Mouse (Mus musculus) heart, postnatal 14 days (tissue): ENCODE data around the gene Jade1. TPM values are rescaled to one million over a fixed set of nuclear protein-coding genes. Genes with fewer than 3 reads are reported as not detected.

Source experiments
- DNase-seq, 2 experiments: peaks; one replicate each; pipeline ENCODE4 v3.0.0; 2021 to 2022
- intact Hi-C: fragments of 180-260 bp; cut with DNase I; formaldehyde crosslinking; loops from one replicate; pipeline ENCODE4 v1.15.1; 2025
- total RNA-seq, 2 experiments: library from RNA; stranded (reverse); gene quantifications; 2 replicates each; pipeline ENCODE4 v1.2.3; 2021

Jade1 gene
- total RNA-seq, 2 experiments from 2014 or later = 28.1 to 28.6 TPM

GRCm38 (mm10) chr3:41591651-41592170, 36.2 kb downstream of the Jade1 start:
- no peak for DNase-seq
- intact Hi-C loops = loop anchor here (5.0 kb wide), 1 partner anchor 409 kb away; no protein-coding TSS in a partner anchor

GRCm38 (mm10) chr3:41592805-41593204, 37.3 kb downstream of the Jade1 start:
- no peak for DNase-seq
- intact Hi-C loops = loop anchor here (5.0 kb wide), 1 partner anchor 411 kb away; no protein-coding TSS in a partner anchor

- intact Hi-C loops = loop anchor here (5.0 kb wide), 1 partner anchor 412 kb away; no protein-coding TSS in a partner anchor
- no peak for DNase-seq
Measured at GRCm38 (mm10) chr3:41594097-41594879, 38.8 kb downstream of the Jade1 start.

- intact Hi-C loops = loop anchor here (5.0 kb wide), 2 partner anchors 368 to 513 kb away; partner anchors contain the start of gene Pgrmc2
- DNase-seq = no peak
Measured at GRCm38 (mm10) chr3:41595010-41595409, 39.5 kb downstream of the Jade1 start.

GRCm38 (mm10) chr3:41597036-41597435, 41.5 kb downstream of the Jade1 start:
- no peak for DNase-seq
- intact Hi-C loops = loop anchor here (5.0 kb wide), 2 partner anchors 370 to 515 kb away; partner anchors contain the start of gene Pgrmc2

GRCm38 (mm10) chr3:41598412-41598811, 42.9 kb downstream of the Jade1 start:
- no peak for DNase-seq
- intact Hi-C loops = loop anchor here (5.0 kb wide), 2 partner anchors 371 to 516 kb away; partner anchors contain the start of gene Pgrmc2

- DNase-seq = no peak
- intact Hi-C loops = loop anchor here (5.0 kb wide), 2 partner anchors 372 to 517 kb away; partner anchors contain the start of gene Pgrmc2
Measured at GRCm38 (mm10) chr3:41599226-41599625, 43.7 kb downstream of the Jade1 start.

GRCm38 (mm10) chr3:41599806-41600589, 44.5 kb downstream of the Jade1 start:
- peak; percentile 62 to 73 for DNase-seq
- intact Hi-C loops = loop anchor here (5.0 kb wide), 2 partner anchors 373 to 518 kb away; partner anchors contain the start of gene Pgrmc2

- DNase-seq = no peak
- intact Hi-C loops = no loop called here
Measured at GRCm38 (mm10) chr3:41601226-41602020, 45.9 kb downstream of the Jade1 start.

GRCm38 (mm10) chr3:41602933-41603332, 47.4 kb downstream of the Jade1 start:
- DNase-seq = no peak
- intact Hi-C loops = no loop called here

GRCm38 (mm10) chr3:41603470-41604019, 48.0 kb downstream of the Jade1 start:
- intact Hi-C loops = no loop called here
- DNase-seq = no peak

- intact Hi-C loops = no loop called here
- no peak for DNase-seq
Measured at GRCm38 (mm10) chr3:41604629-41605321, 49.2 kb downstream of the Jade1 start.

GRCm38 (mm10) chr3:41605601-41606329, 50.2 kb downstream of the Jade1 start:
- DNase-seq = no peak
- intact Hi-C loops = no loop called here

- no peak for DNase-seq
- intact Hi-C loops = no loop called here
Measured at GRCm38 (mm10) chr3:41606330-41606664, 50.8 kb downstream of the Jade1 start.

GRCm38 (mm10) chr3:41607050-41607449, 51.5 kb downstream of the Jade1 start:
- DNase-seq = no peak
- intact Hi-C loops = no loop called here

- intact Hi-C loops = no loop called here
- no peak for DNase-seq
Measured at GRCm38 (mm10) chr3:41607467-41607866, 51.9 kb downstream of the Jade1 start.

- no peak for DNase-seq
- intact Hi-C loops = no loop called here
Measured at GRCm38 (mm10) chr3:41609071-41609470, 53.5 kb downstream of the Jade1 start.

- no peak for DNase-seq
- intact Hi-C loops = no loop called here
Measured at GRCm38 (mm10) chr3:41612211-41612610, 56.7 kb downstream of the Jade1 start.

GRCm38 (mm10) chr3:41613706-41614105, 58.2 kb downstream of the Jade1 start:
- no peak for DNase-seq
- intact Hi-C loops = no loop called here
